Mouse (Mus musculus) lung, adult 2 months (tissue): ENCODE measurements at regions not wholly inside any gene's neighbourhood (a gene's known extent, or its start where the extent isn't known, plus 50 kb on each side); places are given as distances from the start of the nearest gene placed in this dataset.

Experiments used
- DNase-seq: peaks from one replicate; pipeline ENCODE4 v3.0.0; 2022
- H3K4me1 ChIP-seq: fragments of 200-500 bp; 2 replicates; pipeline ENCODE4 v1.6.1; 2011; ENCODE audit warnings: low read length; ENCODE audit not compliant: control insufficient read depth, insufficient read depth
- H3K4me3 ChIP-seq: fragments of 200-500 bp; replicated peaks from 2 replicates; pipeline ENCODE3; 2011; ENCODE audit warnings: low read depth, mild to moderate bottlenecking, control low read depth, low read length; ENCODE audit errors: extremely low read depth
- CTCF ChIP-seq: fragments of 200-500 bp; IDR thresholded peaks from 2 replicates; pipeline ENCODE4 v1.5.1; 2011; ENCODE audit warnings: mild to moderate bottlenecking, low read length, control low read depth; ENCODE audit not compliant: insufficient read depth
- POLR2A ChIP-seq: fragments of 200-500 bp; IDR thresholded peaks from 2 replicates; pipeline ENCODE4 v1.6.1; 2011; ENCODE audit warnings: low read depth, mild to moderate bottlenecking, control low read depth, low read length, borderline replicate concordance; ENCODE audit errors: extremely low read depth
- WGBS: fragments of 180-500 bp; shearing (Covaris S2); methylation state at CpG from one replicate; pipeline ENCODE4 v1.1.7; 2018; 5-methylcytosine and 5-hydroxymethylcytosine counted together

DNA sequence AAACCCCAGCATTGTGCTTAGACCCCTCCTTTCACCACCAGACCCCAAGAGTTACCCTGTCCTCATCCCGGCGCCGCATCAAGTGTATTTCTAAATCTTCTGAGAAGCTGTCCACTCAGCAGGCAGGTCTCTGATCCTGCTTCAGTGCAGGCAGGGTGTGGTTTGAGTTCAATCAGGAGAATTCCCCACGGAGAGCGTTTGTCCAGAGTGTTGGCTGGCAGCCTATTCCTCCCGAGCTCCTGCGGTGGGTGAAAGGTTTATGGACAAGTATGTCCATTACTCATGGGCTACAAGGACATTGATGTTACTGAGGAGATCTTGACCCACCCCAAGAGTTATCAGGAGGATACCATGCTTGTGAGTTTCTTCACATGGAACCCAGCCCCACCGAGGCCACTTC is 138.0 kb upstream of the Map3k1 start:
- TF ChIP-seq POLR2A (no peak), CTCF (no peak)
- H3K4me3 ChIP-seq: no peak overlapping the region
- no peaks in the 10 kb centered on the region for H3K4me1 ChIP-seq
- WGBS: 66% methylated on average over 8 of the region's 8 CpGs
- DNase-seq: no peak

DNA sequence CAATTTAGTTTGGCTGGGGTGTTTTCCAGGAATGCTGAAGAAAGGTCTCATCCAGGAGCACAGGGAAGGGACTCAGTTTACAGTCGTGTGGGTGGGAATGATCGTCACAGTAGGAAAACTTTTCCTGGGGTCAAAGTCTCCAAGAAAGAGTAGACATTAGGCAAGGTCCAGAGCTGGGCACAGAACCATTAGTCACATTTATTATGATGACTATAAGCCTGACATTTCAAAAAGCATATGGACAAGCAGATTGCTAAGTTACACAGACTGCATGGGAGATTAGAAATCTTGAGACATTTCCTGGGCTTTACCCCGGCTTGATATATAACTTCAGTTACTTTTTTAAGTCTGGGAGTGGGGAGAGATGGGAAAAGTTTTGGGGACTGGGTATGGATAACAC is 139.6 kb upstream of the Map3k1 start:
- DNase-seq: no peak
- whole genome bisulfite sequencing: 77% methylated on average over 3 of the region's 3 CpGs
- TF ChIP-seq POLR2A: no peak
- no peak for TF ChIP-seq CTCF
- no peaks in the 10 kb centered on the region for H3K4me1 ChIP-seq
- no peak overlapping the region for H3K4me3 ChIP-seq

DNA sequence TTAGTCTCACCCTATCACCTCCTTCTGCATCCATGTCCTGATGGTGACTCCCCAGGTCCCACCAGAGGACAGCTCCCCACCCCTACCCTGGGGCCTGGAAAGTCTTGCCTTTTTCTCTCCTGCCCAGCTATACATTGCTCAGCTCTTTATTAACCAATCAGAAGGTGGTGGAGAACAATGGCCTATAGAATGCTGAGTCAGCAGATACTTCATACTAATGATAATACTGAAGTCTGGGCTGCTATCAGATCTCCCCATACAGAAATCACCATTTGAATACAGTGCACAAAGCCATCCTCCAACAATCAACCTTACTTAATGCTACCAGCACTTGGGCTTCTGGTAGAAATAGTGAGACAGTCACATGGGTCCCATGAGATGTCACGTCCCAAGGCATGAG is 141.2 kb upstream of the Map3k1 start:
- no peak for DNase-seq
- TF ChIP-seq POLR2A: no peak
- no peak for TF ChIP-seq CTCF
- no peaks in the 10 kb centered on the region; the same call in 1 of the 2 replicates for H3K4me1 ChIP-seq
- H3K4me3 ChIP-seq: no peak overlapping the region
- 95% methylated on average over 1 of the region's 1 CpGs for WGBS

DNA sequence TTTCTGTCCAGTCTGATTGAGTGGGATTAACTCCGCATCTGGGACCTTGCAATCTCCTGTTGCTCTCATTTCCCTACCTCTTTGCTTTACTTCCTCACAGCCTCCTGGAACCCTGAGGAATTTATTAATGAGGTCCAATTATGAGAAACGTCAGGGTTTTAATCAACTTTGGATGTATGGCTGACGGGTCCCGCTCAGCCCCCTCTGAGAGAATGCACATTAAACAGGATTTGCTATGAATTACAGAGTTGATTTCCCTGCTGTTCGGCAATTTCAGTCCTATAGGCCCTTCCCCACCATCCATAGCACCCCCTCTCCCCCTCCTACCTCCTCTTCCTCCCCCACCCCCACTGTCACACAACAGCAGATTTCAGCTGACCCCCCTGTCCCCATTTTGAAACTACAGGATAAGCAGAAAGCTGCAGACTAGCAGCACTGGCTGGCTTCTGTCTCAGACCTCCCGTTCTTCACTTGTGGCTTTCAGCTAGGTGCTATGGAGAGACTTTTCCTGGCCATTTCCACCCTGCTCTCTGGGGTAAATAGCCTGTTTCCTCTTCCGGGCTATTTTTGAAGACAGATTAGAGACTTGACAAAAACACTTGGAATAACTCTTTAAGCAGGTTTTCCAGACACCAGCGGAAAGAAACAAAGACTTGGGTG is 145.2 kb upstream of the Map3k1 start:
- TF ChIP-seq CTCF (no peak), POLR2A (no peak)
- Histone ChIP-seq H3K4me1 (no peaks in the 10 kb centered on the region; the same call in 1 of the 2 replicates), H3K4me3 (no peak overlapping the region)
- DNase-seq: no peak
- 58% methylated on average over 8 of the region's 8 CpGs for WGBS

DNA sequence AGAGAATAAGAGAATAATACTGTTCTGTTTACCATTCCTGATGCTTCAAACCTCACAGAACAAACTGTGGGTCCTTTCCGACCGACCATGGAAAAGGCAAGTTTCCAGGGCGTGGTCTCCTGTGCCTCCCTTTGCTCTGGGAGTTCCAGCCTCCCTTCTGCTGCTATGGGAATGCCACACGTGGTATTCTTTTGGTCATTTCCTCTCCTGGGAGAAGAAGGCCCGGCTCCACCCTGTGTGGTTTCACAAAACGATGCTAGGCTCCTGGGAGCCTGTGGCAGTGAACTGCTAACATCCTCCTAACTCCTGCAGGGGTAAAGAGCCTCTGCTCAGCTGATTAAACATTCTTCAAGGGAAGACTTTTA is 145.7 kb upstream of the Map3k1 start:
- H3K4me3 ChIP-seq: no peak overlapping the region
- DNase-seq: no peak
- 8% methylated on average over 6 of the region's 6 CpGs for WGBS
- no peaks in the 10 kb centered on the region; the same call in 1 of the 2 replicates for H3K4me1 ChIP-seq
- TF ChIP-seq POLR2A: no peak
- TF ChIP-seq CTCF: no peak

DNA sequence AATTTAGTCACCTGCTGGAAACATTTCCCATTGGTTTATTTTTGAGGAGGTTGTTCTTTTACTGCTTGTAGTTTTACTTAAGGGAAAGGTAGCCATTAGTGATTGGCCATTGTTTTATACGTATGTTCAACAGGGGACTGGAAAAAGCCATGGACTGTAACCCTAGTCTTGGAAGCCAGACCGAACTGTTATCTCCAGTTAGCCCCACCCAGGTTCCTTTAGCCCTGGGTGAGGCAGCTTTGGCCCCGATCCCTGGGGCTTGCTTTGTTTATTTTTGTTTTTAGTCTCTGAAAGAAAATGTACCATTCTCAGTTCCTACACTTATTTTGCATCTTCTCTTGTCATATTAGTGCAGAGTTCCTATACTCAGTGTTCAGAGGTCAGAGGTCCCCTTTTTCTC is 148.3 kb upstream of the Map3k1 start:
- WGBS: 18% methylated on average over 3 of the region's 3 CpGs
- DNase-seq: no peak
- no peak for TF ChIP-seq CTCF
- TF ChIP-seq POLR2A: no peak
- no peaks in the 10 kb centered on the region; the same call in 1 of the 2 replicates for H3K4me1 ChIP-seq
- no peak overlapping the region for H3K4me3 ChIP-seq

DNA sequence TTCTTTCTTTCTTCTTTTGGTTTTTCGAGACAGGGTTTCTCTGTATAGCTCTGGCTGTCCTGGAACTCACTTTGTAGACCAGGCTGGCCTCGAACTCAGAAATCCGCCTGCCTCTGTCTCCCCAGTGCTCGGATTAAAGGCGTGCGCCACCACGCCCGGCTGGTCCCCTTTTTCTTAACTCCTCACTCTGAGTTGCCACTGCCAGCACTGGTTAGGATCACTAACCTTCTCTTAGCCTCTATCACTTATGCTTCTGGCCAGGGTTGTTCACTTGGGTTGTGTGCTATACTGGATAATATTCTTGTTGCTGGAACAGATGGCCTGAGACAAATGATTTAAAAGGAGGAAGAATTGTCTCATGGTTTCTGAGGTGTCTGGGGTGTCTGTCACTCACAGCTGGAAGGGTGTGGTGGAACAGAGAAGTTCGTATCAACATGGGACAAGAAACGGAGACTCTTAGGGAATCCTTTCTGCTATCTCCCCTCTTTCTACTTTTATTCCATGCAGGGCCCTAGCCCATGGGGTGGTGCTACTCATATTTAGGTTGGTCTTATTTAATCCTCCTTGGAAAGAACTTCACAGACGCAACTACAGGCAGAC is 149.0 kb upstream of the Map3k1 start:
- DNase-seq: no peak
- 90% methylated on average over 11 of the region's 11 CpGs for WGBS
- TF ChIP-seq CTCF (no peak), POLR2A (no peak)
- H3K4me1 ChIP-seq: no peaks in the 10 kb centered on the region; the same call in 1 of the 2 replicates
- H3K4me3 ChIP-seq: no peak overlapping the region

DNA sequence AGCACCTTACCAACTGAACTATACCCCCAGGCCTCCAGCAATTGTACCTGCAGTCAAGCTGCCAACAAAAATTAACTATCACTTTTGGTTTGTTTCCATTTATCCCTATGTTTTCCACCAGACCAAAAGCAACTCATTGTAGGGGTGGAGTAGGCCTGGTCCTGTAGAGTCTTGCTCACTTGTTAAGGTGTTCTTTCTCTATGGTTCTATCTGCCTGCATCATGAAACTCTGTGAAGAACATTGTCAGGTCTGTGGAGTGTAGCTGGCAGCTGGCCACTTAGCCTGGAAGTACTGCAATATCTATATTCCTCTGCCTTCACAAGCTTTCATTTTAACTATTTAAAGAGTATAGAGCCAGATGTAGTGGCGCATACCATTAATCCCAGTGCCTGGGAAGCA is 149.6 kb upstream of the Map3k1 start:
- 100% methylated on average over 1 of the region's 1 CpGs for WGBS
- no peak for TF ChIP-seq CTCF
- TF ChIP-seq POLR2A: no peak
- Histone ChIP-seq H3K4me1 (no peaks in the 10 kb centered on the region; the same call in 1 of the 2 replicates), H3K4me3 (no peak overlapping the region)
- no peak for DNase-seq

DNA sequence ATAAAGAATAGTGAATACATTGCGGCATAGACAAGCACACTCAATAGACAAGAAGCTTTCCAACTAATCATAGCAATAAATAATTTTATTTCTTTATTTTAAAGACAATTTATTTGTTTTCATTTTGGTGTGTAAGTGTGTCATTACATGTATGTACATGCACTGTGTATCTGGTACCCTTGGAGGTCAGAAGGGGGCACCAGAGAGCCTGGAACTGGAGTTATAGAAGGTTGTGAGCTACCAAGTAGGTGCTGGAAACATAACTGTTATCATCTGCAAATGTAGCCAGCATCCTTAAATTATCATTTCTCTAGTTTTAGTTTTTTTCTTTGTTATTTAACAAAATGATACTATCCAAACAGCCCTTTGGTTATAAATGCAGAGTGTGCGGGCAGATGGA is 151.2 kb upstream of the Map3k1 start:
- no peak for TF ChIP-seq CTCF
- TF ChIP-seq POLR2A: no peak
- no peak for DNase-seq
- 100% methylated on average over 2 of the region's 2 CpGs for WGBS
- H3K4me1 ChIP-seq: no peaks in the 10 kb centered on the region
- H3K4me3 ChIP-seq: no peak overlapping the region

DNA sequence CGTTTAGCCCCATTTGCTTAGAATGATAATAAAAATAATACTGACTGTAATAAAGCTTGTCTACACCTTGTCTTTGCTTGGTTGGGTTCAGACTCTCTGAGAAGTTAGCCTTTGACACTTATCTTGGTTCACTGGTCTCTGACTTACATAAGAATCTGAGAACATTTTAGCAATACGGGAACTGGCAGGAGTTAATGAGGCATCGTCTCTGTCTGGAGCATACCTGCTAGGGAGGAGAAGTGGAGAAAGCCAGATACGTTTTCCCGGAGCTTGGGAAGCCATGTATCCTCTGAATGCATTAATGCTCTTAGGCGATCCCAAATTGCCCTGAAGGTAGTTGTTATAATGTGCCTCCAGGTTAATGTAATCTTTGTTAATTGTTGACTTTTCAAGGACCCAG is 152.6 kb upstream of the Map3k1 start:
- DNase-seq: no peak
- no peak for TF ChIP-seq CTCF
- no peak for TF ChIP-seq POLR2A
- 81% methylated on average over 6 of the region's 6 CpGs for WGBS
- peaks cover 5% of the 10 kb centered on the region; the same call in 1 of the 2 replicates for H3K4me1 ChIP-seq
- no peak overlapping the region for H3K4me3 ChIP-seq

DNA sequence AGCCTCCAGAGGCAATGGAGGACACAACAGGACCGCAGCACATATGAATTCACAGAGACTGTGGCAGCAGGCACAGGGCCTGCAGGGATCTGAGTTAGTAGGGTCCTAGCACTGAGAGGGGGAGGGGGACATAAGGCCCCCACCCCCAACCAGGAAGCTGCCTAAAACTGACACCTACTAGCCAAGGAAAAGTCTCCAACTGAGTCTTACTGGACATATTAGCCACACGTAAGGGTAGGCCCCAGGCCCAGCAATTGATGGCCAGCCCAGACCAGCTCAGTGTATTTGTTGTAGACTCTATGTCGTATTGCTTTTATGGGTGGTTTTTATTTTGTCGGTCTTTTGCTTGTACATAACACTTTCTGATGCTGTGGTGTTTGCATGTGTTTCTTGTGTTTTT is 153.4 kb upstream of the Map3k1 start:
- 95% methylated on average over 4 of the region's 4 CpGs for WGBS
- Histone ChIP-seq H3K4me3 (no peak overlapping the region), H3K4me1 (peaks cover 5% of the 10 kb centered on the region; the same call in 1 of the 2 replicates)
- TF ChIP-seq CTCF (no peak), POLR2A (no peak)
- DNase-seq: no peak

DNA sequence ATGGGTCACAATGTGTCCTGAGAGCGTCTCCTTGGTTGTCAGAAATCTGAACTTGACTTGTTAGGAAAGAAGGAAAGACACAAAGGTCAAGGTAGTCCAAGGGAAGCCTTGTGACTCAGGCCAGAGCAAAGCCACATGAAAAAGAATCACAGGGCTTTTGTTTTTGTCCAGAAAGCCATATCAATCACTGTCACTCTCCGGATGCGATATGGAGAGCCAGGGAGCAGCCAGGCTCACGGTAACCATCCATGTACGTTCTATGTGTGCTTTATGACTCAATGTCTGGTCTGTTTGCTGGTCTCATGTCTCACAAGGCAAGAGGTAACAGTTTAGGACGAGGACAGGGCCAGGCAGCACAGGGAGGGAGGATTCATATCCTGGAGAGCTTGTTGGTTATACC is 157.3 kb upstream of the Map3k1 start:
- 53% methylated on average over 6 of the region's 6 CpGs for WGBS
- Histone ChIP-seq H3K4me3 (no peak overlapping the region), H3K4me1 (peaks cover 9% of the 10 kb centered on the region; the same call in 1 of the 2 replicates)
- TF ChIP-seq CTCF (no peak), POLR2A (no peak)
- no peak for DNase-seq
